Mouse (Mus musculus): ENCODE measurements around the gene Pex11a. TPM values are rescaled to one million over a fixed set of nuclear protein-coding genes. Genes with fewer than 3 reads are reported as not detected.
A peak's percentile ranks its signal among the peaks of the same experiment; 100 is the strongest.

The Pex11a gene
- polyA plus RNA-seq, 1 experiment from 2014 or later, result 18.2 TPM

DNA sequence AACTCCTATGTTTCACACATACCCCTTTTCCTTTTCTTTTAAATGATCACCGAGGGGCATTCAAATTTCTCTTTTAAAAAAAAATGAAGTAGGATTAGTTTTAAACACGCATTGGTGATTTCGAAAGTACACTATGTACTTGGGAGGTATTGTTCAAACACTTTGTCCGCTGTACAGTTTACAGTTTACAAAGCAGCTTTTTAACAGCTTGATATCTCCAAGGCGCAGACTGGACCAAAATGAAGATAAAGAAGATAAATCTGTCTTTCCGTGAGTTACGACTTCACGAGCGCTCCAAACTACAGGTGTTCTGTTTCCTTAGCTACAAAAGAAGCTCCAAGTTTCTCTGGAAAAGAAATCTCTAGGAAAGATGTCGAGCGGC, 663 bp downstream of the Pex11a start:
- no peak for ATAC-seq
- H3K4me1 ChIP-seq (replicated peaks; ENCODE audit: control insufficient read depth, insufficient read depth, low read length), result peaks cover 7% of the 10 kb centered on the region
- H3K4me2 ChIP-seq (ENCODE audit: low read length), result peak overlapping the region; percentile 99
- no peak overlapping the region for H3K27ac ChIP-seq (ENCODE audit: low read length)
- WGBS, result 19% methylated on average over 11 of the region's 11 CpGs
- peak overlapping the region; percentile 74 for H3K9ac ChIP-seq (replicated peaks; ENCODE audit: low read depth, low read length)
- 0 out of 2 replicates have a peak, but pooled peaks cover 4% of the 10 kb centered on the region for H3K36me3 ChIP-seq (ENCODE audit: control insufficient read depth, insufficient read depth)
- no peaks in the 10 kb centered on the region for H3K27me3 ChIP-seq (replicated peaks; ENCODE audit: control insufficient read depth, insufficient read depth, low read length)
- H3K4me3 ChIP-seq (replicated peaks; ENCODE audit: low read length), result peak overlapping the region; percentile 68
- no peaks in the 10 kb centered on the region for H3K9me3 ChIP-seq (ENCODE audit: control insufficient read depth, low read length)

DNA sequence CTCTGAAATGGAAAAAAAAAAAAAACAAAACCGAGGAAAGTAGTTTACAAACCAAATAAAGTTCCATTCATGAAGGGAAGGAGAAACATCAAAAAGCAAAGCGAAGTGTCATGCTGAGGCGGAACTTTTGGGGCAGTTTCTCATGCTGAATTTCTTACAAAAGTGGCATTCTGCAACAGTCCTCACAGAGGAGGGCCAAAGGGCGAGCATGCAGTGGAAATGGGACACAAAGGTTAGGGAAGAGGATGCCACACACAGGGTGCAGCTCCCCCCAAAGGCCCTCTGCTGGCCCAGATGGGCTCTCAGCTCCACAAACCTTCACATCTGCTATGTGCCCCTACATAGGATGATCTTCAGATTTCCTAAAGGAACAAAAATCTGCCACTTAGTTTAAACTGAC, 2.7 kb downstream of the Pex11a start:
- 0 out of 2 replicates have a peak, but pooled peaks cover 4% of the 10 kb centered on the region for H3K36me3 ChIP-seq (ENCODE audit: control insufficient read depth, insufficient read depth)
- no peak overlapping the region for H3K4me3 ChIP-seq (replicated peaks; ENCODE audit: low read length)
- H3K9ac ChIP-seq (replicated peaks; ENCODE audit: low read depth, low read length), result no peak overlapping the region
- peaks cover 7% of the 10 kb centered on the region for H3K4me1 ChIP-seq (replicated peaks; ENCODE audit: control insufficient read depth, insufficient read depth, low read length)
- 85% methylated on average over 4 of the region's 4 CpGs for whole genome bisulfite sequencing
- no peak overlapping the region for H3K27ac ChIP-seq (ENCODE audit: low read length)
- no peaks in the 10 kb centered on the region for H3K27me3 ChIP-seq (replicated peaks; ENCODE audit: control insufficient read depth, insufficient read depth, low read length)
- no peak for ATAC-seq
- H3K4me2 ChIP-seq (ENCODE audit: low read length), result no peak overlapping the region
- H3K9me3 ChIP-seq (ENCODE audit: control insufficient read depth, low read length), result no peaks in the 10 kb centered on the region

DNA sequence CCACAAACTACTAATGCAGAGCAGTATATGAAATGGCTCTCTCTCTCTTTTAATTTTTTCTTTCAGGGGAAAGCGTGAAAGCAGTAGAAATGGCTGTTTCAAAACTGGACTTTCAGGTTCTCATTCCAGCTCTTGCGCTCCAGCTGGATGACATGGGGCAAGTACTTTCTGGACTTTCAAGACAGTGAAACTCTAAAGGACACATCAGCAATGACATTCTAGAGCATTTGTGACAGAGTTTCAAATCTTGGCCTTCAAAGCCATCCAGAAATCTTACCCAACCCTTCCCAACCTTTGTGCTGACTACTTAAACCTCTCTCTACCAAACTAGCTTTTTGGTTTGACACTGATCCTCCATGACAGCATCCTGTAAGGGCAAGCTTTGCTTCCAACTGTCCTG, 4.0 kb downstream of the Pex11a start:
- no peak for ATAC-seq

DNA sequence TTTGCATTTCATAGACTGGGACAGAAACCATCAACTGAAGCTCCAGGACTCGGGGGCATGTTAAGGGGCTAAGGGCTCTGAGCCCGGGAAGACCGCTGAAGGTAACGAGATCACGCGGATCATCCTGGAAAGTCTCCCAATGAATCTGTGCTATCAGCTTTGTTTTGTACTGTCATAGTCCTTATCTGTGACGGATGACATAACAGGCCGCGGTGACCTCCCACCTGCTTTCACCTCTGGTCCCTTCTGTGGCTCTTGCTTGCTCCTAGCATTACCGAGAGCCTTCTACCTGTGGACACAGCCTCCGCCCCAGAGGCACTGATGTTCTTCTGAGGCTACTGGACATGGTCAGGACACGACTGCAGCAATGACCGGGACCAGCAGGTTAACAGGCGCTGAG, 6.4 kb downstream of the Pex11a start:
- no peak overlapping the region for H3K4me3 ChIP-seq (replicated peaks; ENCODE audit: low read length)
- no peak for ATAC-seq
- H3K27ac ChIP-seq (ENCODE audit: low read length), result no peak overlapping the region
- 91% methylated on average over 14 of the region's 14 CpGs for WGBS
- no peaks in the 10 kb centered on the region for H3K9me3 ChIP-seq (ENCODE audit: control insufficient read depth, low read length)
- 0 out of 2 replicates have a peak, but pooled peaks cover 4% of the 10 kb centered on the region for H3K36me3 ChIP-seq (ENCODE audit: control insufficient read depth, insufficient read depth)
- no peaks in the 10 kb centered on the region for H3K4me1 ChIP-seq (replicated peaks; ENCODE audit: control insufficient read depth, insufficient read depth, low read length)
- no peak overlapping the region for H3K4me2 ChIP-seq (ENCODE audit: low read length)
- H3K9ac ChIP-seq (replicated peaks; ENCODE audit: low read depth, low read length), result no peak overlapping the region
- no peaks in the 10 kb centered on the region for H3K27me3 ChIP-seq (replicated peaks; ENCODE audit: control insufficient read depth, insufficient read depth, low read length)

More for the DNA sequence above, 4.0 kb downstream of the Pex11a start:
- no peak overlapping the region for H3K27ac ChIP-seq (ENCODE audit: low read length)
- H3K4me2 ChIP-seq (ENCODE audit: low read length), result no peak overlapping the region
- no peaks in the 10 kb centered on the region for H3K9me3 ChIP-seq (ENCODE audit: control insufficient read depth, low read length)
- peaks cover 7% of the 10 kb centered on the region for H3K4me1 ChIP-seq (replicated peaks; ENCODE audit: control insufficient read depth, insufficient read depth, low read length)
- no peaks in the 10 kb centered on the region for H3K27me3 ChIP-seq (replicated peaks; ENCODE audit: control insufficient read depth, insufficient read depth, low read length)
- WGBS, result 100% methylated on average over 2 of the region's 2 CpGs
- H3K4me3 ChIP-seq (replicated peaks; ENCODE audit: low read length), result no peak overlapping the region
- H3K36me3 ChIP-seq (ENCODE audit: control insufficient read depth, insufficient read depth), result 0 out of 2 replicates have a peak, but pooled peaks cover 4% of the 10 kb centered on the region
- H3K9ac ChIP-seq (replicated peaks; ENCODE audit: low read depth, low read length), result no peak overlapping the region

DNA sequence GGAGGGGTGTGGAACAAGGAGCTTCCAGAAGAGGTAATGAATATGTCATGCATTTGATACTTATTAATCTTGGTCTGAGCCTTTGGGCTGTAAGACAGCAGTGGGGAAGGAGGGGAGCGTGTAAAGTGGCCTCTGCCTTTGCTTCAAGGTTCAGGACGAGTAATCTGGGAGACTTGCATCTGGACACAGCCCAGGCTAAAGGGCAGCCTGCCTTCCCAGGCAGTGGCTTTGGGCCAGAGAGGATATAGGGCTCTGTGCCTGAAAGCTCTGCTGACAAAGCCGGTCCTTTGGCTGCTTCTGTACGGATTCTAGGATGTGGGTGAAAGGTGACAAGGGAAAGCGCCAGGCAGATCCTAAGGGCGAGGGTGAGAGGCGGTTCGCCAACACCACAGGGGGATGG, 8.4 kb downstream of the Pex11a start:
- Histone ChIP-seq H3K36me3 (ENCODE audit: control insufficient read depth, insufficient read depth) (0 out of 2 replicates have a peak, but pooled peaks cover 4% of the 10 kb centered on the region), H3K9me3 (ENCODE audit: control insufficient read depth, low read length) (no peaks in the 10 kb centered on the region), H3K9ac (replicated peaks; ENCODE audit: low read depth, low read length) (no peak overlapping the region), H3K27me3 (replicated peaks; ENCODE audit: control insufficient read depth, insufficient read depth, low read length) (no peaks in the 10 kb centered on the region), H3K4me3 (replicated peaks; ENCODE audit: low read length) (no peak overlapping the region), H3K27ac (ENCODE audit: low read length) (no peak overlapping the region), H3K4me2 (ENCODE audit: low read length) (no peak overlapping the region), H3K4me1 (replicated peaks; ENCODE audit: control insufficient read depth, insufficient read depth, low read length) (no peaks in the 10 kb centered on the region)
- WGBS, result 83% methylated on average over 8 of the region's 8 CpGs
- no peak for ATAC-seq

DNA sequence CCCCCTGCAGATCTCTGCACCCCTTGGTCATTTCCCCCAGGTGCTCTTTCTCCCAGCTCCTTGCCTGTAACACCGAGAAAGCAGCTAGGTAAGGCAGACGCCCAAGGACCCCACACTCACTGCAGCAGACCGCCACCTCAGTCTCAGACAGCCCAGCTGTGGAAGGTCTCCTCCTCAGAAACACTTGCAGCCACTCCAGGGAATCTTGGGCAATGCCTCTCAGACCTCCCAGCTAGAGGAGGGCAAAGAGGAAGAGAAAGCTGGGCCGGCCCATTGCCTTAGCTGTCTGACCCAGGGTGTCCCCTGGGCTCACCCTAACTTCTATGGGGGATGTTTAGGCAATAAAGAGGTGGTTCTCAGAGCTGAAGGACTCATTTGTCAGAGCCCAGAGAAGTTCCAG, 10.3 kb downstream of the Pex11a start, which contains the start of gene Plin1:
Gene Plin1 (minus strand): TSS at position 282 of the 400 bp plus-strand sequence.
- Histone ChIP-seq H3K9me3 (ENCODE audit: control insufficient read depth, low read length) (no peaks in the 10 kb centered on the region), H3K36me3 (ENCODE audit: control insufficient read depth, insufficient read depth) (0 out of 2 replicates have a peak, but pooled peaks cover 3% of the 10 kb centered on the region), H3K27me3 (replicated peaks; ENCODE audit: control insufficient read depth, insufficient read depth, low read length) (no peaks in the 10 kb centered on the region), H3K4me3 (replicated peaks; ENCODE audit: low read length) (no peak within 1 kb of the TSS), H3K9ac (replicated peaks; ENCODE audit: low read depth, low read length) (no peak within 1 kb of the TSS), H3K4me1 (replicated peaks; ENCODE audit: control insufficient read depth, insufficient read depth, low read length) (no peaks in the 10 kb centered on the region), H3K4me2 (ENCODE audit: low read length) (no peak within 1 kb of the TSS), H3K27ac (ENCODE audit: low read length) (no peak within 1 kb of the TSS)
- 58% methylated on average over 4 of the region's 4 CpGs for WGBS
- ATAC-seq, result no peak

DNA sequence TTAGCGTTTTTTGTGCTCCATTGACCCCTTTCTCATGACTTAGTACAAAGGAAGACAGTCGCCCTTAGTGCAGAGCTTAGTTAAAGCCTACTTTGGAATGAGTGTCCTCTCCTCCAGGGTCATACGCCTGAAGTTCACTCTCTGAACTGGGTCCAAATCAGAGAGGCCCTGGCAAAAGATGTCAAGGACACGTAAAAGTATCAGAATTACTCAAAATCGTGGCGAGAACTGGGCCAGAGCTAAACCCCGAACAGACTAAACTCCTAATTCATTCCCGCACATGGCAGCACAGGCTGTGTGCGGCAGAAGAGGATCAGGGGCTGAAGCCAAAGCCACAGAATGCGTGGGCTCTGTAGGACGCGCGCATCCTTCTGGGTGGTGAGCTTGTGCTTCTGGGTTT, 11.5 kb downstream of the Pex11a start:
- no peaks in the 10 kb centered on the region for H3K36me3 ChIP-seq (ENCODE audit: control insufficient read depth, insufficient read depth)
- H3K4me3 ChIP-seq (replicated peaks; ENCODE audit: low read length), result no peak overlapping the region
- no peak for ATAC-seq
- WGBS, result 76% methylated on average over 13 of the region's 13 CpGs
- no peaks in the 10 kb centered on the region for H3K27me3 ChIP-seq (replicated peaks; ENCODE audit: control insufficient read depth, insufficient read depth, low read length)
- no peak overlapping the region for H3K4me2 ChIP-seq (ENCODE audit: low read length)
- H3K9me3 ChIP-seq (ENCODE audit: control insufficient read depth, low read length), result no peaks in the 10 kb centered on the region
- no peak overlapping the region for H3K9ac ChIP-seq (replicated peaks; ENCODE audit: low read depth, low read length)
- no peak overlapping the region for H3K27ac ChIP-seq (ENCODE audit: low read length)
- H3K4me1 ChIP-seq (replicated peaks; ENCODE audit: control insufficient read depth, insufficient read depth, low read length), result no peaks in the 10 kb centered on the region

DNA sequence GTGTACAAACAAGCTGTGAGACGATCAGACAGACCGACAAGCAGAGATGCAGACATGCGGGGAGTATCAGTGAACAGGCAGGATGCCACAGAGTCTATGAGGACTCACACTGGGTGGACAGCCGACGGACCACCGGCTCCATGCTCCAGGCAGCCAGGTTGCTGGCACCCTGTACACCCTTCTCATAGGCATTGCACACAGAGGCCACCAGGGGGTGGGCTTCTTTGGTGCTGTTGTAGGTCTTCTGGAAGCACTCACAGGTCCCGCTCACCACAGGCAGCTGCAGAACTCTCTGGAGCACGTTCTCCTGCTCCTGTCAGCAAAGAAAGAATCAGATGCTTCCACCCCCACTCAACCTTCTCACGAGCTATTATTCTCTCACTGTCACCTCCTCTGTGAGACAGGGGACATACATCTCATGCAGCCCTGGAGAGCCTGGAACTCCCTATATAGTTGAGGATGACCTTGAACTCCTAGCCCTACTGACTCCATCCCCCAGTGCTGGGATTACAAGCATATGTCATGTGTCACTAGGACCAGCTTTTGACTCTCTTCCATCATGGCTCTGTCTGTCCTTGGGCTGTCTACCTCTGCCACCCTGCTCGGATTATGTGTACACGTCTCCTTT, 13.1 kb downstream of the Pex11a start:
- Histone ChIP-seq H3K9ac (replicated peaks; ENCODE audit: low read depth, low read length) (no peak overlapping the region), H3K9me3 (ENCODE audit: control insufficient read depth, low read length) (no peaks in the 10 kb centered on the region), H3K27ac (ENCODE audit: low read length) (no peak overlapping the region), H3K4me3 (replicated peaks; ENCODE audit: low read length) (no peak overlapping the region), H3K4me1 (replicated peaks; ENCODE audit: control insufficient read depth, insufficient read depth, low read length) (no peaks in the 10 kb centered on the region), H3K27me3 (replicated peaks; ENCODE audit: control insufficient read depth, insufficient read depth, low read length) (no peaks in the 10 kb centered on the region), H3K36me3 (ENCODE audit: control insufficient read depth, insufficient read depth) (no peaks in the 10 kb centered on the region), H3K4me2 (ENCODE audit: low read length) (no peak overlapping the region)
- no peak for ATAC-seq
- WGBS, result 65% methylated on average over 11 of the region's 11 CpGs

DNA sequence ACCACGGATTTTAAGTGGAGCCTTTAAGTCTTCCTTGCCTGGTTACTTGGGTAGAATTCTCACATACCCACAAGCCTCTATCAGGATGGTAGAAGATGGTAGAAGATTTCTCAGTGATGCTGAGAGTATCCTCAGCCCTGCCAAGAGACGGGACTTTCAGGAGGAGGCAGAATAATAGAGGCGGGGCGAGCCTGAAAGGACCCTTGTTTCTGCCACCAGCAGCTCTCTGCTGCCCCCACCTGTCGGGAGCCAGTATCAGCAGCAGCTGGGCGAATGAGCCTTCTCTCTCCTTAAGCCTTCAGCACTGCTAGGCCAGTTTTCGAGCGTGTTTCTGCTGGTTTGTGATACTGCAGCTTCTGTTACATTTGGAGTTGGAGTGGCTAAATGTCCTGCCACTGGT, 13.8 kb downstream of the Pex11a start:
- WGBS, result 5% methylated on average over 8 of the region's 8 CpGs
- peak; percentile 51; the same call in 1 of the 2 replicates for ATAC-seq
- no peak overlapping the region for H3K4me2 ChIP-seq (ENCODE audit: low read length)

More for the DNA sequence above, 13.8 kb downstream of the Pex11a start:
- Histone ChIP-seq H3K36me3 (ENCODE audit: control insufficient read depth, insufficient read depth) (no peaks in the 10 kb centered on the region), H3K4me1 (replicated peaks; ENCODE audit: control insufficient read depth, insufficient read depth, low read length) (no peaks in the 10 kb centered on the region), H3K27ac (ENCODE audit: low read length) (no peak overlapping the region), H3K9ac (replicated peaks; ENCODE audit: low read depth, low read length) (no peak overlapping the region), H3K4me3 (replicated peaks; ENCODE audit: low read length) (no peak overlapping the region), H3K9me3 (ENCODE audit: control insufficient read depth, low read length) (no peaks in the 10 kb centered on the region), H3K27me3 (replicated peaks; ENCODE audit: control insufficient read depth, insufficient read depth, low read length) (no peaks in the 10 kb centered on the region)
